Mouse (Mus musculus) ES-Bruce4 (cell line): ENCODE results near the gene Lrrfip2. TPM values are rescaled to one million over a fixed set of nuclear protein-coding genes. Genes with fewer than 3 reads are reported as not detected.

Source experiments
- H3K27ac ChIP-seq: 2 replicates; pipeline ENCODE4 v1.5.1; 2012; ENCODE audit warnings: low read length, inconsistent platforms; ENCODE audit not compliant: insufficient read depth
- H3K27me3 ChIP-seq: 2 replicates; pipeline ENCODE4 v1.6.1; 2012; ENCODE audit warnings: mild to moderate bottlenecking, low read length, inconsistent platforms; ENCODE audit not compliant: control insufficient read depth, poor library complexity, insufficient read depth, severe bottlenecking
- H3K36me3 ChIP-seq: 2 replicates; pipeline ENCODE4 v1.6.1; 2012; ENCODE audit warnings: inconsistent platforms, mild to moderate bottlenecking, low read length, moderate library complexity; ENCODE audit not compliant: control insufficient read depth, poor library complexity, insufficient read depth, severe bottlenecking
- H3K4me1 ChIP-seq: one replicate; pipeline ENCODE4 v1.8.1; 2011; ENCODE audit warnings: low read length; ENCODE audit not compliant: control insufficient read depth, insufficient read depth
- H3K4me3 ChIP-seq: 2 replicates; pipeline ENCODE4 v1.5.1; 2011; ENCODE audit warnings: low read depth, mild to moderate bottlenecking, low read length
- H3K9ac ChIP-seq: 2 replicates; pipeline ENCODE4 v1.6.1; 2012; ENCODE audit warnings: low read depth, mild to moderate bottlenecking, inconsistent platforms; ENCODE audit not compliant: poor library complexity, severe bottlenecking
- H3K9me3 ChIP-seq: replicated peaks from 2 replicates; pipeline ENCODE4 v1.6.1; 2012; ENCODE audit warnings: mild to moderate bottlenecking, low read length, inconsistent platforms; ENCODE audit not compliant: control insufficient read depth, poor library complexity, insufficient read depth, severe bottlenecking
- CTCF ChIP-seq: IDR thresholded peaks from one replicate; pipeline ENCODE4 v1.8.1; 2011; ENCODE audit warnings: low read depth, low read length
- EP300 ChIP-seq: IDR thresholded peaks from 2 replicates; pipeline ENCODE4 v1.6.1; 2011; ENCODE audit warnings: low read depth, low read length; ENCODE audit not compliant: insufficient read depth
- POLR2A ChIP-seq: IDR thresholded peaks from one replicate; pipeline ENCODE4 v1.8.1; 2011; ENCODE audit warnings: low read length; ENCODE audit not compliant: insufficient read depth
- polyA plus RNA-seq: library from polyadenylated mRNA; stranded (reverse); fragments of >200 nt; gene quantifications from 2 replicates; pipeline ENCODE4 v1.2.4, GENCODE M21; 2011; ENCODE audit warnings: low read depth; ENCODE audit not compliant: missing spikeins, insufficient read depth, insufficient read length

Lrrfip2 gene
- polyA plus RNA-seq, 1 experiment = 62.0 TPM

DNA sequence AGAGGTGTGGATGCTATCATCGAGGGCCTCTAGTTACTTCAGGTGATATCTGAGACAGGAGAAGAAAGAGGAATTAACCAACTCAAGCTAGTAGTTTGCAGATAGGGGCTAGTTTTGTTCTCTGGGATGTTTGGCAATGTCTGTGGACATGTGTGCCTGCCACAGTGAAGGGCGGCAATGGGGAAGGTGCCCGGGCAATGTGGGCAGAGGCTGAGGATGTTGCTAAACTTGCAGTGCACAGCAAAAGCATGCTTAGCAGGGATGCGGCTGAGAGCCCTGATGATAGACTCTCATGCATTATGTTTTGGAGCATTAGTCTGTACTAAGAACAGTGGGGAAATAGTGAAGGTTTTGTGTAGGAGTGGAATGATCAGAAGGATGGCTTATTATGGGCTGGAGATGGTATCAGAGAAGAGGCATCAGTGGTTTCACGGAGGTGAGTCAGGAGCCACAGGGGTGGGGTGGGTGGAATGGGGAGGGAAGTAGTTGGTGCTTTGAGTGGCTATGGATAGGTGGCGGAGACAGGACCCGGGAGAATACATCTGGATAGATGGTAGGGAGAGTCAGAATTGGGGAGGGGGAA, 28.9 kb downstream of the Lrrfip2 start:
- H3K4me1 ChIP-seq = no peaks in the 10 kb centered on the region
- TF ChIP-seq CTCF (no peak), EP300 (no peak), POLR2A (no peak)
- H3K9me3 ChIP-seq = no peaks in the 10 kb centered on the region
- no peak overlapping the region for H3K4me3 ChIP-seq
- no peaks in the 10 kb centered on the region for H3K27me3 ChIP-seq
- H3K27ac ChIP-seq = no peak overlapping the region
- H3K36me3 ChIP-seq = no peaks in the 10 kb centered on the region
- H3K9ac ChIP-seq = no peak overlapping the region

- no peak for TF ChIP-seq POLR2A
- TF ChIP-seq CTCF = no peak
- TF ChIP-seq EP300 = no peak
- no peaks in the 10 kb centered on the region for H3K36me3 ChIP-seq
- no peaks in the 10 kb centered on the region for H3K27me3 ChIP-seq
- H3K9ac ChIP-seq = no peak overlapping the region
- H3K4me3 ChIP-seq = no peak overlapping the region
- H3K27ac ChIP-seq = no peak overlapping the region
- no peaks in the 10 kb centered on the region for H3K4me1 ChIP-seq
- H3K9me3 ChIP-seq = no peaks in the 10 kb centered on the region
Observed at GRCm38 (mm10) chr9:111148006-111148405, 30.6 kb downstream of the Lrrfip2 start.

DNA sequence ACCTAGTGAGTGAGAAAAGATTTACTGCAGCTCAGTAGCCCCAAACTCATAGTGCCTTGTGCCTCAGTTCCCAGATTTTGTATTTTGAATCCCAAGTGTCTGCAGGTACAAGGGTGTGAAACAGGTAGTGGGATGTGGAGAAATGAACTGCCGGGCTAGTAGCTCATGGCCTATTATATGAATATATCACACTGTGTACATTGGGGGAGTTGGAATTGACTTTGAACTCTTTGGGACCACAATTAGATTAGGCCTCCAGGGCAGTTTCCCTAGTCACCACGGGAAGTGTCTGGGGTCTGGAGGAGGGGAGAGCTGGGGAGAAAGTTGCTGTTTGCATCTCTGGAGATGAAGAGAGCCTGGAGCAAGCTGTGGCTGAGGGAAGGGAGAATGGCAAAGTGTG, 31.0 kb downstream of the Lrrfip2 start:
- no peak for TF ChIP-seq EP300
- no peak for TF ChIP-seq CTCF
- no peak for TF ChIP-seq POLR2A

DNA sequence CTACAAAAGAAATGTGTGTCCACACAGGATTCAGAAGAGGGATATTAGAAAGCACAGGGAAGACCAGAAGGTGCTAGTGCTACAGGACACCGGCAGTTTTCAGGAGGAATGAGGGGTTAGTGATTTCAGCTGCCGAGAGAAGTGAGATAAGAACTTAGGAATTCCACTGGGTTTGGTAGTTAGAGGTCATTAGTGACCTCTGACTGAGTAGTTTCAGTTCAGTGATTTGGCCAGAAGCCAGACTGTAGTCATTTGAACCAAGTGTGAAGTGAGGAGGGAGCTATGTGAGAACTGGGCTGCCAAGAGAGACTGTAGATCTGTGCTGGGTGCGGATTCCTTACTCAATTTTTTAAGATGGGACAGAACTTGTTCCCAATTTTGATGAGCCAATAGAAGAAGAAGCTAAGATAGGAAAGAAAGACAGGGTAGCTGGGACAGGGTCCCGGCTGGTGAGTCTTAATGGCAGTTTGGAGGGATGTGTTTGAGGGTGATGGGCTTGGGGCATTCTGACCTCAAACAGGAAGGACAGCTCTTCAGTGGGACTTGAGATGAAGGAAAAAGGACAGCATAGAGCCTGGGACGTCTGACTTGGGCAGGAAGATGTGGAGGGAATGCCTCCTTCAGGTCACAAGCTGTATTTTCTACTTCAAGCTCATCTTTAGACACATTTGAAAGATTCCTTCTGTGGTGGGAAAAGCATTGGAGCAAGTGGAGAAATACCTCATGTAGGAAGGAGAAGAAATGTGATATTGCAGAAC, 32.0 kb downstream of the Lrrfip2 start:
- Histone ChIP-seq H3K4me3 (no peak overlapping the region), H3K4me1 (no peaks in the 10 kb centered on the region), H3K9me3 (no peaks in the 10 kb centered on the region), H3K36me3 (no peaks in the 10 kb centered on the region), H3K9ac (no peak overlapping the region), H3K27ac (no peak overlapping the region), H3K27me3 (no peaks in the 10 kb centered on the region)
- TF ChIP-seq POLR2A = no peak
- no peak for TF ChIP-seq CTCF
- TF ChIP-seq EP300 = no peak

More for the DNA sequence above, 31.0 kb downstream of the Lrrfip2 start:
- H3K4me3 ChIP-seq = no peak overlapping the region
- no peaks in the 10 kb centered on the region for H3K27me3 ChIP-seq
- H3K9ac ChIP-seq = no peak overlapping the region
- H3K9me3 ChIP-seq = no peaks in the 10 kb centered on the region
- no peak overlapping the region for H3K27ac ChIP-seq
- no peaks in the 10 kb centered on the region for H3K36me3 ChIP-seq
- no peaks in the 10 kb centered on the region for H3K4me1 ChIP-seq

GRCm38 (mm10) chr9:111152314-111152897, 35.0 kb downstream of the Lrrfip2 start:
- Histone ChIP-seq H3K4me1 (no peaks in the 10 kb centered on the region), H3K9me3 (peaks cover 7% of the 10 kb centered on the region), H3K4me3 (no peak overlapping the region), H3K9ac (no peak overlapping the region), H3K27me3 (no peaks in the 10 kb centered on the region), H3K27ac (no peak overlapping the region), H3K36me3 (no peaks in the 10 kb centered on the region)
- no peak for TF ChIP-seq CTCF
- no peak for TF ChIP-seq POLR2A
- TF ChIP-seq EP300 = no peak

DNA sequence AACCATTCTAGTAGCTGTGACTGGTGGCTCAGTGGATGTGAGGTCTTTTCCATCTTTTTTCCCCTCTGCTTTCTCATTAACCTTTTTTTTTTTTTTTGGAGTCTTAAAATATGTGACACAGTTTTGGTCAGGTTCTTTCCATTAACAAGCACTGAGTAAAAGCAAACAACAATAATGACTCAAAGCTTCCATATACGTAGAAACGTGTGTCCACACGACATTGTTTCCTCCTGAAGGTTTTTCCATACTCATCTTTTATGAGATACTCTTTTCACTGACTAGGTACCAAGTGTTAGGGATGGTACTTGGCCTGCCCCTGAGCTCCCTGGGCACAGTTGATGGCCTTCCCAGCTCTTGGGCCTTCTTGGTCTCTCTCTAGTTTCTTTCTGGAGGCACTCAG, 35.6 kb downstream of the Lrrfip2 start:
- TF ChIP-seq POLR2A (no peak), CTCF (no peak), EP300 (no peak)
- H3K4me3 ChIP-seq = no peak overlapping the region
- peaks cover 7% of the 10 kb centered on the region for H3K9me3 ChIP-seq
- H3K36me3 ChIP-seq = no peaks in the 10 kb centered on the region
- no peaks in the 10 kb centered on the region for H3K4me1 ChIP-seq
- no peak overlapping the region for H3K9ac ChIP-seq
- H3K27me3 ChIP-seq = no peaks in the 10 kb centered on the region
- no peak overlapping the region for H3K27ac ChIP-seq
